Mouse (Mus musculus) embryo, embryonic 9.5 days (tissue): ENCODE data around the gene Txnip.
A peak's percentile ranks its signal among the peaks of the same experiment; 100 is the strongest.

Source experiments
- DNase-seq: peaks from one replicate; pipeline ENCODE4 v3.0.0-alpha.2; 2017; ENCODE audit errors: extremely low spot score

The Txnip gene

DNA sequence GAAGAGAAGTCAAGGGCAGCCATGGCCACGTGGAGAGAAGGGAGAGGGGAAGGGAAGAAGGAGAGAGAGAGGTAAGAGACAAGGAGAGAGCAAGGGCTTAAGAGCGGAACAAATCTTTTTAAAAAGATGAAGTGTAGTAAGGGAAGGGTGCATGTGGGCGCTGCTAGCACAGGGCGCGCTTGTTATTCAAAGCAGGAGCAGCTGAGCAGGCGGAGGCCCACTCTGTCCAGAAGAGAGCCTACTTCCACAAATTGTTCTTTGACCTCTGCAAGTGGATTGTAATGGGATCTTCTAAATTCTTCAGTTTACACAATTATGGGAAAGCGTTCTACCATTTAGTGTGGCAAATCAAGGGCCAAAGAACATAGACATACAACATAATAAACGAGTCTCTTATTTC lies 10.8 kb downstream of the Txnip start:
- no peak for DNase-seq

DNA sequence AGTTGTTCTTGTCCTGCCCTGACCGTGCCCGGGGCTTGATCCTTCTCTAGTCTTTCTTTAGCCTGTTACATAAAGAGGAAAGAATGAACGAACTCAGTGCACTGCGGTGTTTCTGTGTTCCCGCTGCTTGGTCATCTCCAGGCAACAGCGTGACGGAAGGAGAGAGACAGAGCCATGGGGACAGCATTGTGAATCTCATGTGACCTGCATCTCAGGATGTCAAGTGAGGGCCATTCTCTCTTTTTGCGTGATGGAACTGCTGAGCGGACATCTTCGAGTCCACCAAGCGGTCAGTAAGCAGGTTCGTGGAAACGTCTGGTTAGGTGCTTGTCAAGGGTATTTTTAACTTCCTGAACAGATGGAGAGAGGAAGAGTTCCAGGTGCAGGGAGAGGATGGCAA lies 11.7 kb downstream of the Txnip start:
- DNase-seq: no peak

DNA sequence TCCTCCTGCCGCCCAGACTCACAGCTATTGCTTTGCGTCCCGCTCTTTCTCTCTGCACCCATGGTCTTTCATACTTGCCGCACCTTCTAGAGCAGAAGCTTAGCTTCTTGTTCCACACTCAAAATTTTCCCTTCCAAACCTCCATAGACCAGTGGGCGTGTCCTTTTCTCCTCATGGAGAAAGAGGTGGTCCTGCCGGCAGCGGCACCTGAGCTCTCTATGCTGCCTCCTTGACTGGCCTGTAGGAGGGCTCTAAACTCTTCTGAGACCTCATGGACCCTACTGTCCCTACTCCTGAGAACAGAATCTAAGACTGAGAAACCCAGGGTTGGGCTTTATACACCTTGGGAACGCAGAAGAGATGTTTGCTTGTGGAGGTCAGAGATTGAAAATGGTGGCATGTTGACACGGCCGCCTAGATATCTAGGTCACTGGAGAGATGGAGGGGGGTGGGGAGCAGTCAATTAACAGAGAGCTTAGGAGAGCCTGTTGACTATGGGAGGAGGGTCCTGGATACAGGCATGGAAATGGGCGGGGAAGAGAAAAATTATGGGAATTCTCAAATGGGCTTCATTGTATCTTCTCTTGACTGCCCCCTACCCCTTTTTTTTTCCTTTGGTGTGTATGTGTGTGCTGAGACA lies 12.3 kb downstream of the Txnip start:
- no peak for DNase-seq

DNA sequence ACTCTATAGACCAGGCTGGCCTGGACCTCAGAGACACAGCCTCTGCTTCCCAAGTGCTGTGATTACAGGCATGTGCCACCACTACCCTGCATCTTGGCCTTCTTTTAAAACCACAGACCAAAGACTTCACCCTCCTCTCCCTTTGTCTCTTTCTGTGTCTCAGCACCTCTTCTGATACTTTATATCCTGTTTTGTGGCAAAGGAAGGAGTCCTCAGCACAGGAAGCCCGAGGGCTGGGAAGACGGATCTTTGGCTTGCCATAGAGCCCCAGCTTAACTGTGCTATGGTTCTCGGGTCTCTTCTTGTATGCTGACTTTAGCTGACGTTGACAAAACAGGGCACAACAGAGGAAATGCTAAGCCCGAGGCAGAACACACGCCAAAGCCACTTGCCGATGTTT lies 12.9 kb downstream of the Txnip start:
- no peak for DNase-seq

DNA sequence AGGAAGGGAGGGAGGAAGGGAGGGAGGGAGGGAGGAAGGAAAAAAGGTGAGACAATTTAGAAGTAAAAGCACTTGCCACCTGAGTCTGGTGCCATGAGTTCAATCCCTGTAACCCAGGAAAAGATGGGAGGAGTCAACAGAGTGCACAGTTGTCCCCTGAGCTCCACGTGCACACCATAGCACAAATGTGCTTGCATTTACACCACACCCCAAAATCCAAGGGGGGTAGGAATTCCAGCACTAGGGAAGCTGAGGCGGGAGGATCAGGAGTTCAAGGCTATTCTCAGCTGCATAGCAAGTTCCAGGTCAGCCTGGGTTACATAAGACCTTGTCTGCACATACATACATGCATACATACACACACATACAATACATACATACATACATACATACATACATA lies 13.6 kb downstream of the Txnip start:
- no peak for DNase-seq

DNA sequence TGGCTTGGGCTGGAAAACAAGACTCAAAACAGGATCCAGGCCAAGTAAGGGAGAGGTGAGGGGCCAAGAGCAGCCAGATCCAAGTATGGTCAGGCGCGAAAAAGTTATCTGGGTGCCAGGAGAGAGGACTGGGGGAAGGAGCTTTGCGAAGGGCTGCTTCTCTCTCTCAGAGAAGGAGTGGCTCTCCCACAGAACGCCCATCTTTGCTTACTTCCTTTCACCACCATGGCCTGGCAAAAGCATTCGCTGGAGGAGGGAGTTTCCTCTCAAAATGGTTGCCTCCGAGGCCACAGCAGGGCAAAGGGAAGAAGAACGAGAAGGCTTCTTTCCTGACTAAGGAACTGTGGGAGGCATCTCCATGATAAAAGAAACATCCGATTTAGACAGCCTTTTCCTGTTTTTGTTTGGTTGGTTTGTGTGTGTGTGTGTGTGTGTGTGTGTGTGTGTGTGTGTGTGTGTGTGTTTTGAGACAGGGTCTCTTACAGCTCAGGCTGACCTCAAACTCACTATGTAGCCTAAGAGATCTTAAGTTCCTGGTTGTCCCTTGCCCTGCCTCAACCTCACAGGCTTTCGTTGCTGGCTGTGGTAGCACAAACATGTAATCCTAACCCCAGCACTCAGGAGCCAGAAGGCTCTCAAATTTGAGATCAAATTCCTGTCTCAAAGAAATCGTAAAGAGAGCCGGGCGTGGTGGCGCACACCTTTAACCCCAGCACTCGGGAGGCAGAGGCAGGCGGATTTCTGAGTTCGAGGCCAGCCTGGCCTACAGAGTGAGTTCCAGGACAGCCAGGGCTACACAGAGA lies 14.3 kb downstream of the Txnip start:
- DNase-seq: no peak

DNA sequence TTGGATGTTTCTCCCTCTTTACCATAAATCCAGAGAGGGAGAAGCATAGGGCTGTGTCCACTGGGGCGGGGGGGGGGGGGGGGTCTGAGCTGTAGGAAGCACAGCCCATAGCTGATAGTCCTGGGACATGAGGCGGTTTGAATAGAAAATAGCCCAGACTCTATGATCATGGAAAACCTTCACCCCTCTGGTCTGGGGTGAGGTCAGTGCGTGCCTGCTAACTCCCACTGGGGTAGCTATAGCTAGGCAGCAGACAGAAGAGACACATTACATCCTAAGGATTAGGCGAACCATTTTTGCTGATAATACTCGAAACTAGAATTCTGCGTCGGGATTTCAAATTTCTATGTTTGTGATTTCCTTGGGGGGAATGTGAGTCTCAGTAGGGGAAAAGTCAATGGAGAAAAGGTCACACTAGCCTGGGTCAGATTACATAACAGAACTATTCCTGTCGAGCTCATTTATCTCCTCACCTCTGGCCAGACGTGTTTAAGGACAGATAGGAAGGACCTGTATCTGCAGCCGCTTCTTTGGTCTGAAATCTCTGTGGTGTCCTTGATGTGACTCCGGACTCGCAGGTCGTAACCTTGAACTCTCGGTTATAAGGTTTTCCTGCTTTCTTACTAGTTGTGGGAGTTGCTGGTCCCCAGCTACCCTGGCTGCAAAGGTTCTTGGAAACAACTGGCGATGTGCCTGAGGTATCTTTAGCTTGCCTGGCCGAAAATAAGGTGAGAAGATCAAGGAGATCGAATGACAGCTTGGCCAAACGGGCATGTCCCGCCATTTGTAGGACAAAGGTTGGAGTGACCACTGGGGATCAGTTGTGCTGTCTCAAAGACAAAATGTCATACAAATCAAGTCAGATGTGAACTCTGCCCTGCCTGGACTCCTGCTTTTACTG lies 16.1 kb downstream of the Txnip start:
- no peak for DNase-seq

DNA sequence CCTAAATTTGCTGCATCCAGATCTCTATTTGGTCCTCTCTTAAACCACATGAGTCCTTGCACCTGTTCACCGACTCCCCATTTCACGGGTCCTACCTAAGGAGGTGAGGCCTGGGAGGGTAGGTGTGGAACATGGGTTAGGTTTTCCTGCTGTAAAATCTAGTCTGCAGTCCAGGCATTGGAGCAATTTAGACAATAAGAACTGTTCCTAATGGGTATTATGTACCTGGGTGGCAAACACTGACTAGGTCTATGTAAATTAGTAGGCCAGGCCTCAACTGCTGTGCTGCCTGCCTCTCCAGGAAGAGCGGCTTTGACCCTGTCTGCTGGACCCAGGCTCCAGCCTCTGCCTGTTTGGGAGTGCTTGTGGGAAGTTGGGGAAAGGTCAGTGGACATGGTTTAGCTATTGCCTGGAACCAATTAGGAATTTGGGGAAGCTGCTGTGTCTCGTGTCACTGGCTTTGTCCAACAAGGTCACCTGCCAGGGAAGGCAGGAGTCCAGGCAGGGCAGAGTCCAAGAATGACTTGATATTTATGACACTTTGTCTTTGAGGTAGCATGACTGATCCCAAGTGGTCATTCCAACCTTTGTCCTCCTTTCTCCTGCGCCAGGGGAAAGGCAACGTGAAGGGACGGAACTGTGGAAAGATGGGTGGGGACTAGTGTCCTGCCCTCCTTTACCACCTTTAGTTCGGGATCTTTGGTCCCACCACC lies 17.7 kb downstream of the Txnip start:
- no peak for DNase-seq

DNA sequence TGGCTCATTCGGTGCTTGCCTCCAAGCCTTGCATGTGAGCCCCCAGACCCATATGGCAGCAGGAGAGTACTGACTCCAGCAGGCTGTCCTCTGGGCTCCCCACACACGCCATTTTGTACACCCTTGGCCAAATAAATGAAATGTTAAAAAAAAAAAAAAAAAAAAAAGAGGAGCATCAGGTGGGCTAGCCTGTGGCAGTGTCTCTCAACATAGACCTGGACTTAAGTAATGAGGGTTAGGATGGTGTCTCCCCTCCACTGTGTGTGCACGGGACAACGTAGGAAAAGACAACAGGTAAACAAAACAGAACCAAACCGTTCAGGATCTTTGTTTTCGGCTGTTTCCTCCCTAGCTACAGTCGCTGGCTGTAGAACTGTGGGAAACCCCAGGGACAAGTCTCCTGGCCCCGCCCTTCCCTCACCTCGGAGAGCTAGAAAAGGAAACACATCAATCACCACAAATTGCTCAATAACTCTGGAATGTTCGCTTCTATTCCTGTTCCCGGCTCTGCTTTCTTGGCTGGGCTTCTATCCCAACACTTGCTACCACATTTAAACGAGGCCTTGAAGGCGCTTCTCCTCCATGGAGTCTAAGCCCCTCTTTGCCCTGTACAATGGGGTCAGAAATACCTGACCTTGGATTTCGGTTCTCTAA lies 18.4 kb downstream of the Txnip start:
- no peak for DNase-seq

DNA sequence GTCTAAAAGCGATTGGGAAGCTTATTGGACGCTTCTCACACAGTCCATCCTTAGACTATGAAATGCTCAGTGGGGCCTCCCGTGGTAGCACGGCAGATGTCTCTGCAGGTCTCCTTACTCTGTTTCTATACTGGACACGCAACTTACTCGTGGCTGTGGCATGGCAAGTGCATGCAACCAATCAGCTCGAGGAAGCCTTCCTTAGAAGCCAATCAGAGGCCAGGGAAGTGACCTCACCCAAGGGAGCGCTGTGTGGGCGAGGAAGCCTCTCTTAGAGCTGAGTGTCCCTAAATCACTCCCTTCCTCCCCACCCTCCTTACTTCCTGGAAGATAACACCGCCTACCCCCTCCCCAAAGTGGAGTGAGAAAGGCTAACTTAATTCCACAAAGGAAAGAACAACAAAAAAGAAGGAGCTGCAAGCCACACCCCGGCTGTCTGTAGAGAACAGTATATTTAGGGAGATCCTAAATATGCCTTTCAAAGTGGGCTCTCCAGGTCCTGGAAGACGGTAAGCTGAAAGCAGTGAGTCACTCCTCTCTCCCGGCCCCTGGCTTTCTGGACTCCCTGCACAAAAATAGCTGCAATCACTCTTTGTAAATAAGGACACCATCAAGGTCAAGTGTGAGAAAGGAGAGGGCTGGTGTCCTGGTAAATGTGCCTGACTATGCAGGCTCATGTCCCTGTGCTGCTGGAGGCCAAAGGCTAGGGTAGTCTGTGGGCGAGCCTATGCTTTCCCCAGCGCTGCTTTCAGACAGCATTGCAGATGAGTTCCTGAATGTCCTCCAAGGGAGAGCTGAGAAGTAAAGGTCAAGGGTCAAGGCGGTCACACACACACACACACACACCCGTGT lies 19.2 kb downstream of the Txnip start, which contains the start of gene Gm16253:
Gene Gm16253, plus strand, starts transcription at position 295 of the 852 bp plus-strand sequence.
- DNase-seq: peak; percentile 79

DNA sequence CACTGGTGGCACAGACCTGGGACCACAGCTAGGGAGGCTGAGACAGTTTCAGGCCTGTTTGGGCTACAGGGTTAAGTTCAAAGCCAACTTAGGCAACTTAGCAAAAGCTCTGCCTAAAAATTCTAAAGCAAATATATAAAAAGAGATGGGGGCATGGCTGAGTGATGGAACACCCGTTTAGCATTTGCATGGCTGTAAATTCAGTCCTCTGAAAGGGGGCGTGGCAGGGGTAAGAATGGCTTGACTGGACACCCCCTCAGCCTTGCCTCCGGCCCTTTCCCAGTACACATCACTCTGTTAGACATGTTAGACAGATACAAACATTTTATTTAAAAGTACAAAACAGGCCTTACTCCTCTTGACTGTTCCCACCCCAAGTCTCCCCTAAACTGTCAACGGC lies 19.8 kb downstream of the Txnip start:
- no peak for DNase-seq

DNA sequence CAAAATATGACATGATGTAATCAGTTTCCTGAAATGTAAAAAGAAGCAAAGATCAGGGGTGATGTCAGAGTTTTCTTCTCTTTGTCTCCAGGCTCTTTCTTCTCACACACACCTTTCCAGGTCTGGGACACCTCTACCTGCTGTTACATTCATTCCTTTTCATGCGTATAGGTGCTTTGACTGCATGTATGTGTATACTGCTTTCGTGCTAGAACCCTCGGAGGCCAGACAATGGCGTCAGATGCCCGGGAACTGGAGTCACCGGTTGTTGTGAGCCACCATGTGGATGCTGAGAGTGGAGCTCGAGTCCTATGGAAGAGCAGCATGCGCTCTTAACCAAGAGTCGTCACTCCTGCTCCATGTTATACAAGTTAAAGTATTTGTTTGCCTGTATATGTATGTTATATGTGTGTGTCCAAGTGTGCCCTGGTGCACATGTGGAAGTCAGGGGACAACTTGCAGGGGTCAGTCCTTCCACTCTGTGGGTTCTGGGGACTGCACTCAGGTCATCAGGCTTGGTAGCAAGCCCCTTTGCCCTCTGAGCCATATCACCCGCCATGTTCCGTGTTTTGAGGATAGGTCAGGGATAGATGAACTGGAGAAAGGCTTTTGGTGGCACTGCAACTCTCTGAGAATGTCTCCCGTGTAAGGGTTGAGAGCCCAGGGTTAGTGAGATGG lies 20.9 kb downstream of the Txnip start:
- DNase-seq: no peak

DNA sequence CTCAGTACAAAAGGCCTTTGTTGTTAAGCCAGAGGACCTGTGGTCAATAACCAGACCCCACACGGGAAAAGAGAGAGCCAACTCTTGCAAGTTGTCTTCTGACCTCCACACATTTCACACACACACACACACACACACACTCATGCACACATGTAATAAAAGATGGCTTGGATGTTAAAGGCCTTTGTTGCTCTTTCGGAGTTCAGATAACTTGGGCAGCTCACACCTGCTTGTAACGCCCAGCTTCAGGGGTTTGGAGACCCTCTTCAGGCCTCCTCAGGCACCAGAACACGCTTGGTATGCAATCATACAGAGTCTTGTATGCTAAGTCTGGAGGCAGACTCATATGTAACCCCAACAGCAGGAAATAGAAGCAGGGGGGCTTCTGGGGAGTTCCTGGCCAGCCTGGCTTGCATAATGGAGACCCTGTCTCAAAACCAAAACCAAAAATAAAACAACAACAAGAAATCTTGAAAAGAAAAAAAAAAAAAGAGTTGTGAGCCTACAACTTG lies 21.5 kb downstream of the Txnip start:
- DNase-seq: no peak

DNA sequence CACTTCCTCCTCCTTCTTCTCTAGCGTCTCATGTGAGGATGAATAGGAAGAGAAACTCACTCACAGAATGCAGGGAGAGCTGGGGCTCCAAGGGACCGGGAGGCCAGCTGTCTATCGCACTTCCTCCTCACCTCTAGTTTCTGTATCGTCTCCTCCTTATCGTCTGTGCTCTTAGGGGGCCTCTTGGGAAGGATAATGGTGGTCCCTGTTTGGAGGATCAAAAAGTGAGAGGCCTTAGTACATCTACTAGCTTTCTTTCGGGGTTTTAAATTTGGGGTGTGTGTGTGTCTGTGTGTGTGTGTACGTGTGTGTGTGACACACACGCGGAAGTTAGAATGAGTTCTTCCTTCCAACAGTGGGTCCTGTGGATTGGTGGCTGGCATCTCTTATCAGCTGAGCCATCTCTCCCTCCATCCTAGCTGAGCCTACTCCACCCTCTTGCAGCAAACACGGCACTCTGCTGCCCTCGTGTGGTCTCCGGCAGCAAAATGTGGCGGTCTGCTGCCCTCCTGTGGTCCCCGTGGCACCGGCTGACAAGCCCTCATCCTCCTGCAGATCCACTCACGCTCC lies 22.2 kb downstream of the Txnip start:
- peak; percentile 90 for DNase-seq

DNA sequence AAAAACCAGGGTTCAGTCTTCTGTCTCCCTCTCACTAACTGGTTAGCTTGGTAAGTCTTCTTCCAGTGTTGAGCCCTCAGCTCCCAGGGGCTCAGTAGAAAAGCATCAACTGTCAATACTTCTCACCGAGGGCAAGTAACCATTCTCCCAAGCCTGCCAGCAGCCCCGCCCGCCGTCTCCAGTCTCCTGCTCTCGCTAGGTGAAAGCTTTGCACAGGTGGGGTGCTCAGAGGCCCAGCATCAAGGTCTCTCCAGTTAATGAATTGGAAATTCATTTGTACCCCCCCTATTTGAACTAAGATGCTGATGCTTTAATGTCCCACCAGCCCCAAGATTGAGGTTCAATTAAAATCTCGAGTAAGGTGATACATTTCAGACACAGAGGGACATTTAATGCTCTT lies 23.4 kb downstream of the Txnip start:
- no peak for DNase-seq

DNA sequence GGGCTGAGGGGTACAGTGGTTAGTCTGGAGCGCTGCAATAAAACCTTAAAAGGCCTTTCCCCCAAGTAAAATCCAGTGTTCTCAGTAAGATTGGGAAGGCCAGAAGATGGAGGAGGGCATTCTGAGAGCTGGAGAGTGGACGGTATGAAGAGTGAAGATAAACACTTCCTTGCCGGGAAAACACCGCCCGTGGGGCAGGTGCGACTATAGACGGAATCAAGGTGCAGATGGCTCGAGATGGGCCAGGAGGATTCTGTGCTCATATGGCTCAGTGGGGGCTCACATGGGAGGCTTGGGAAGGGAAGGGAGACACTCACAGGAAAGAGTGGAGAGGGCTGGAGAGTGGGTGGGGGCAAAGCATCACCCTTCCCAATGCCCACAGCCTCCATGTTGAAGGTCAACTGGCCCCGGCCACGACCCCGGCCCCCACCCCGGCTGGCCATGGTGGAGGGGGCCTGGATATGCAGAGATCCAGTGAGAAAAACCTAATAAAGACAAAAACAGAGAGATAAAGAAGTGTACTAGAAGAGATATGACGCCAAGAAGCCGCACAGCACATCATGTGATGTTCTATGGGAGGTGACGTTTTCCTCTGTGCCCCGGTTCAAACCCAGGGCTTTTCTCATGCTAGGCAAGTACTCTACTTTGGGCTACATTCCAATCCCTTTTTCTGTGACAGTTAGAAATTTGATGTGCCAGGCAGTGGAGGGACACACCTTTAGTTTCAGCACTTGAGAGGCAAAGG lies 24.2 kb downstream of the Txnip start:
- no peak for DNase-seq

DNA sequence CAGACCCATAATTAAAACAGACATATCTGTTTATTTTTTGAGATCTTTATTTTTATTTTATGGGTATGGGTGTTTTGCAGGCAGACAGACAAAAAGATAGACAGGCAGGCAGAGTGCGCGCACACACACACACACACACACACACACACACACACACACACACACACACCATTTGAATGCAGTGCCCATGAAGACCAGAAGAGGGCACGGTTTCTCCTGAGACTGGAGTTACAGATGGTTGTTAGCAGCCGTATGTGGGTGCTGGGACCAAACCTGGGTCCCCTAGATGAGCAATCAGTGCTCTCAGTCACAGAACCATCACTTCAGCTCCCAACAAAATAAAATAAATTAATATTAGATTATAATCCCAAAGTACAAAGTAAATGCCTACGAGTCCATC lies 25.6 kb downstream of the Txnip start:
- no peak for DNase-seq

DNA sequence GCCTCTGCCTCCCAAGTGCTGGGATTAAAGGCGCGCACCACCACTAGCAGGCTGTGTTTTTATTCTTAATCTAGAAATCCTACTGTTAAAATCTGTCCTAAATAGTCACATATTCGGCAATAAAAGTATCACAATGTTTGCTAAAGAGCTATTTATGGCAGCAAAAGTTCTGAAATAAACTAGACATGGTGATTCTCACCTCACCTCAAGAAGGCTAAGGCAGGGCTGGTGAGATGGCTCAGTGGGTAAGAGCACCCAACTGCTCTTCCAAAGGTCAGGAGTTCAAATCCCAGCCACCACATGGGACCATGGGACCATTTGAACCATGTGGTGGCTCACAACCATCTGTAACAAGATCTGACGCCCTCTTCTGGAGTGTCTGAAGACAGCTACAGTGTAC lies 32.9 kb downstream of the Txnip start:
- DNase-seq: no peak
